Mouse (Mus musculus): ENCODE results near the gene Pnkd. TPM values are rescaled to one million over a fixed set of nuclear protein-coding genes. Genes with fewer than 3 reads are reported as not detected.

Gene Pnkd
- polyA plus RNA-seq, 1 experiment from 2014 or later, result 34.0 TPM

- no peak overlapping the region for H3K9ac ChIP-seq (ENCODE audit: low read depth, low read length)
- H3K9me3 ChIP-seq (replicated peaks; ENCODE audit: control insufficient read depth, low read length), result no peaks in the 10 kb centered on the region
- H3K27me3 ChIP-seq (ENCODE audit: control insufficient read depth, insufficient read depth, low read depth, low read length), result no peaks in the 10 kb centered on the region
- H3K4me1 ChIP-seq (ENCODE audit: control insufficient read depth, low read depth, low read length), result no peaks in the 10 kb centered on the region
- H3K4me3 ChIP-seq (ENCODE audit: low read depth, low read length), result no peak overlapping the region
- no peak overlapping the region for H3K27ac ChIP-seq (ENCODE audit: low read length)
- H3K36me3 ChIP-seq (ENCODE audit: control insufficient read depth, insufficient read depth), result peaks cover 20% of the 10 kb centered on the region
- ATAC-seq (ENCODE audit: low read depth), result no peak
- 64% methylated on average over 4 of the region's 4 CpGs for WGBS (ENCODE audit: insufficient replicate concordance)
- no peak overlapping the region for H3K4me2 ChIP-seq (ENCODE audit: low read depth, low read length)
Observed at GRCm38 (mm10) chr1:74271659-74272058, 13.1 kb upstream of the Pnkd start.

GRCm38 (mm10) chr1:74275015-74275414 lies 9.7 kb upstream of the Pnkd start:
- Histone ChIP-seq H3K4me2 (ENCODE audit: low read depth, low read length) (no peak overlapping the region), H3K4me1 (ENCODE audit: control insufficient read depth, low read depth, low read length) (no peaks in the 10 kb centered on the region), H3K36me3 (ENCODE audit: control insufficient read depth, insufficient read depth) (no peaks in the 10 kb centered on the region), H3K4me3 (ENCODE audit: low read depth, low read length) (no peak overlapping the region), H3K27ac (ENCODE audit: low read length) (no peak overlapping the region), H3K9me3 (replicated peaks; ENCODE audit: control insufficient read depth, low read length) (no peaks in the 10 kb centered on the region), H3K9ac (ENCODE audit: low read depth, low read length) (no peak overlapping the region), H3K27me3 (ENCODE audit: control insufficient read depth, insufficient read depth, low read depth, low read length) (no peaks in the 10 kb centered on the region)
- 0 out of 2 replicates have a peak, but pooled peaks have one; percentile 14 for ATAC-seq (ENCODE audit: low read depth)
- 11% methylated on average over 9 of the region's 9 CpGs for WGBS (ENCODE audit: insufficient replicate concordance)

DNA sequence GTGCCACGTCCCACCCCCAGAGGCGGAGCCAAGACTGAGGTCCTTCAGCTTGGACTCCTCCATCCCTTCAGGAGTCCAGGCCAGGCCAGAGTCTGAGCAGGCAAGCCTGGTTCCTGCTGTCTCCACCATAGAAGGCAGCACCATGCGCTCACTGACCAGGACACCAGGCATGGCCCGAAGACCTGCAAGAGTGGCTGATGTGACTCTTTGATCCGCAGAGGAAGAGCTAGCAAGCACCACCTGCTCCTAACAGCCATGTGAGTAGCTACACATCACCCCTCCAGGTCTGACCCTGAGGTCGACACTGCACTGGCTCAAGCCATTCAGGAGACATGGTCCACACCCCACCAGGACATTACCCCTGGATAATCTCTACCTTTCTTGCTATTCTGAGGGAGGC lies 7.7 kb upstream of the Pnkd start:
- 60% methylated on average over 6 of the region's 6 CpGs for WGBS (ENCODE audit: insufficient replicate concordance)
- H3K9me3 ChIP-seq (replicated peaks; ENCODE audit: control insufficient read depth, low read length), result no peaks in the 10 kb centered on the region
- no peaks in the 10 kb centered on the region for H3K27me3 ChIP-seq (ENCODE audit: control insufficient read depth, insufficient read depth, low read depth, low read length)
- no peaks in the 10 kb centered on the region; the same call in 1 of the 2 replicates for H3K36me3 ChIP-seq (ENCODE audit: control insufficient read depth, insufficient read depth)
- peaks cover 4% of the 10 kb centered on the region for H3K4me1 ChIP-seq (ENCODE audit: control insufficient read depth, low read depth, low read length)
- no peak for ATAC-seq (ENCODE audit: low read depth)
- H3K4me2 ChIP-seq (ENCODE audit: low read depth, low read length), result no peak overlapping the region
- no peak overlapping the region for H3K27ac ChIP-seq (ENCODE audit: low read length)
- H3K9ac ChIP-seq (ENCODE audit: low read depth, low read length), result no peak overlapping the region
- H3K4me3 ChIP-seq (ENCODE audit: low read depth, low read length), result no peak overlapping the region

GRCm38 (mm10) chr1:74277883-74278537 lies 6.7 kb upstream of the Pnkd start:
- no peak for ATAC-seq (ENCODE audit: low read depth)
- peaks cover 1% of the 10 kb centered on the region for H3K36me3 ChIP-seq (ENCODE audit: control insufficient read depth, insufficient read depth)
- no peak overlapping the region for H3K9ac ChIP-seq (ENCODE audit: low read depth, low read length)
- 41% methylated on average over 8 of the region's 8 CpGs for WGBS (ENCODE audit: insufficient replicate concordance)
- H3K4me3 ChIP-seq (ENCODE audit: low read depth, low read length), result no peak overlapping the region
- no peak overlapping the region for H3K4me2 ChIP-seq (ENCODE audit: low read depth, low read length)
- no peaks in the 10 kb centered on the region for H3K9me3 ChIP-seq (replicated peaks; ENCODE audit: control insufficient read depth, low read length)
- H3K27me3 ChIP-seq (ENCODE audit: control insufficient read depth, insufficient read depth, low read depth, low read length), result no peaks in the 10 kb centered on the region
- no peak overlapping the region for H3K27ac ChIP-seq (ENCODE audit: low read length)
- H3K4me1 ChIP-seq (ENCODE audit: control insufficient read depth, low read depth, low read length), result peaks cover 7% of the 10 kb centered on the region

DNA sequence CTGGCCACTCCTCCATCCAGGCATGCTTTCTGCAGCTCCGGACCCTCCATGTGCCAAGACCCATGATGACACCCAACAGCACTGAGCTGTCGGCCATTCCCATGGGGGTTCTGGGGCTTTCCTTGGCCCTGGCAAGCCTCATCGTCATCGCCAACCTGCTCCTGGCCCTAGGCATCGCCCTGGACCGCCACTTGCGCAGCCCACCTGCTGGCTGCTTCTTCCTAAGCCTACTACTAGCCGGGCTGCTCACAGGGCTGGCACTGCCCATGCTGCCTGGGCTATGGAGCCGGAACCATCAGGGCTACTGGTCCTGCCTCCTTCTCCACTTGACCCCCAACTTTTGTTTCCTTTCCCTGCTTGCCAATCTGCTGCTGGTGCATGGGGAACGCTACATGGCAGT lies 6.2 kb upstream of the Pnkd start, which contains the start of gene Gpbar1:
Gene Gpbar1 (plus strand): TSS at position 13 of the 400 bp plus-strand sequence.
- Histone ChIP-seq H3K4me1 (ENCODE audit: control insufficient read depth, low read depth, low read length) (peaks cover 8% of the 10 kb centered on the region), H3K9ac (ENCODE audit: low read depth, low read length) (no peak within 1 kb of the TSS), H3K4me2 (ENCODE audit: low read depth, low read length) (no peak within 1 kb of the TSS), H3K27ac (ENCODE audit: low read length) (no peak within 1 kb of the TSS), H3K27me3 (ENCODE audit: control insufficient read depth, insufficient read depth, low read depth, low read length) (no peaks in the 10 kb centered on the region), H3K36me3 (ENCODE audit: control insufficient read depth, insufficient read depth) (peaks cover 4% of the 10 kb centered on the region), H3K9me3 (replicated peaks; ENCODE audit: control insufficient read depth, low read length) (no peaks in the 10 kb centered on the region), H3K4me3 (ENCODE audit: low read depth, low read length) (no peak within 1 kb of the TSS)
- no peak for ATAC-seq (ENCODE audit: low read depth)
- 81% methylated on average over 10 of the region's 10 CpGs for WGBS (ENCODE audit: insufficient replicate concordance)

- no peak overlapping the region for H3K9ac ChIP-seq (ENCODE audit: low read depth, low read length)
- no peak overlapping the region for H3K4me3 ChIP-seq (ENCODE audit: low read depth, low read length)
- no peaks in the 10 kb centered on the region for H3K27me3 ChIP-seq (ENCODE audit: control insufficient read depth, insufficient read depth, low read depth, low read length)
- no peak overlapping the region for H3K27ac ChIP-seq (ENCODE audit: low read length)
- H3K36me3 ChIP-seq (ENCODE audit: control insufficient read depth, insufficient read depth), result peaks cover 4% of the 10 kb centered on the region
- no peaks in the 10 kb centered on the region for H3K9me3 ChIP-seq (replicated peaks; ENCODE audit: control insufficient read depth, low read length)
- no peak for ATAC-seq (ENCODE audit: low read depth)
- H3K4me2 ChIP-seq (ENCODE audit: low read depth, low read length), result no peak overlapping the region
- peaks cover 13% of the 10 kb centered on the region for H3K4me1 ChIP-seq (ENCODE audit: control insufficient read depth, low read depth, low read length)
- WGBS (ENCODE audit: insufficient replicate concordance), result 77% methylated on average over 11 of the region's 11 CpGs
Observed at GRCm38 (mm10) chr1:74278988-74279387, 5.7 kb upstream of the Pnkd start.

DNA sequence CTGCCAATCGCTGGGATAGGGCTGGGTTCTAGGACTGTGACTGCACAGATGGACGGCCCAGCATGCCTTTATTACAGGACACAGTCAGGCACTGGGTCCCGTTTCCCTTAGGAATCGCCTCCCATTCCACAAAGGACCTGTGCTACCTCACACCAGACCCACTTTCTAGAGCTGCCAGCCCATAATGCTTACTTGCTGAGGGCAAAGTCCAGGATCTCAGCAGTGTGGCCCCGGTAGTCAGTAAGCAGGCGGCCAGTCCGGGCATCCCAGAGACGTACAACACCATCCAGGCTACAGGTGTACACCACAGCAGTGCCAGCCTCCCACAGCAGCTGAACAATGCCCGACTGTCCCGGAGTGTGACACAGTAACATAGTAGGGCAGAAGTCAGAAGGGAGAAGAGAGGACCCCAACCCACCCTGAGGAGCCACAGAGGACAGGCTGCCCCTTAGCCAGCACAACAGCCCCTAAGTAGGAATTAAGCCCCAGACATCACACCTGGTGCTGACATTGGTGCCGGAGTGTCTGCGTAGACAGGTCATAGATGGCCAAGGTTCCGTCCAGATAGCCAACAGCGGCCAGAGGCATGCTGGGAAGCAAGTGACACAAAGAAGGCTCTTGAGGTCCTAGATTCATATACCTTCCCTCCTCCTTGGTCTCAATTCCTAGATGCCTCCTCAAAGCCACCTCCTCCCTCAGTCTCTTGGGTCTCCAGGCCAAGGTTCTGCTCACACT lies 4.0 kb upstream of the Pnkd start:
- H3K27ac ChIP-seq (ENCODE audit: low read length), result no peak overlapping the region
- ATAC-seq (ENCODE audit: low read depth), result no peak
- no peak overlapping the region for H3K9ac ChIP-seq (ENCODE audit: low read depth, low read length)
- no peaks in the 10 kb centered on the region for H3K9me3 ChIP-seq (replicated peaks; ENCODE audit: control insufficient read depth, low read length)
- peaks cover 4% of the 10 kb centered on the region for H3K36me3 ChIP-seq (ENCODE audit: control insufficient read depth, insufficient read depth)
- WGBS (ENCODE audit: insufficient replicate concordance), result 77% methylated on average over 14 of the region's 14 CpGs
- H3K4me2 ChIP-seq (ENCODE audit: low read depth, low read length), result no peak overlapping the region
- H3K4me3 ChIP-seq (ENCODE audit: low read depth, low read length), result no peak overlapping the region
- no peaks in the 10 kb centered on the region for H3K27me3 ChIP-seq (ENCODE audit: control insufficient read depth, insufficient read depth, low read depth, low read length)
- peaks cover 17% of the 10 kb centered on the region for H3K4me1 ChIP-seq (ENCODE audit: control insufficient read depth, low read depth, low read length)

DNA sequence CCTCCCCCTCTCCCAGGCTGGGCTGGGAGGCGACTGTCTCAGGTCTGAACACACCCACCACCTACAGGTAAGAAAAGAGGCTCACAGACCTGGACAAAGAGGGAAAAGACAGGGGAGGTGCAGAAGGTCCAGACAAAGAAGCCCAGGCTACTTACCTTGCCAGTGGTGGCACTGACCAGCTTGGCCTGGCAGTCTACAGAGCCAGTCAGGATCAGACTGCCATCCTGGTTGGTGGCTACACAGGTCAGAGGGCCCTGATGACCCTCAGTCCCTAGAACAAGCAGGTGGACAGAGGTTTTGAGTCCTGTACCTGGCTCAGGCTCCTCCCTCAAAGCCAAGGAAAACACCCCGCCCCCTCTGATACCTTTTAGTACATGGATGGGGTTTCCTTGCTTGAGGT lies 3.4 kb upstream of the Pnkd start:
- ATAC-seq (ENCODE audit: low read depth), result no peak
- H3K4me3 ChIP-seq (ENCODE audit: low read depth, low read length), result no peak overlapping the region
- 72% methylated on average over 2 of the region's 2 CpGs for WGBS (ENCODE audit: insufficient replicate concordance)

DNA sequence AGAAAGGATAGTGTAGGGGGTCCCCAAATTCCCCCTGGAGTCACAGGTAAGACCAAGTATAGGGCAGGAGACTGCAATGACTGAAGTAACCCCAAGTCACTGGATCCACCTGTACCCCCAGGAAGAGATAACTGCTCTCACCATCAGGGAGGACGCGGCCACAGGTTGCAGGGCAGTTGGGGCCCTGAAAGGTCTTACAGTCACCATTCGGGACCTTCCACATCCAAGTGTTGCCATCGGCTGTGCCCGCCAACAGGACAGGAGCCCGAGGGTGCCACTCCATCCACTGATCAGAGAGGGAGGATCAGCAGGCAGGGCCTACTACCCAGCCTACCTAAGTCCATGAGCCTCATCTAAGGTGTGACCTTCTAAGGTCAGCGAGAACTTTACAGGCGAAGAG lies 2.8 kb upstream of the Pnkd start:
- no peak overlapping the region for H3K27ac ChIP-seq (ENCODE audit: low read length)
- H3K9ac ChIP-seq (ENCODE audit: low read depth, low read length), result no peak overlapping the region
- H3K36me3 ChIP-seq (ENCODE audit: control insufficient read depth, insufficient read depth), result peaks cover 4% of the 10 kb centered on the region
- H3K4me1 ChIP-seq (ENCODE audit: control insufficient read depth, low read depth, low read length), result peaks cover 20% of the 10 kb centered on the region
- H3K9me3 ChIP-seq (replicated peaks; ENCODE audit: control insufficient read depth, low read length), result no peaks in the 10 kb centered on the region
- H3K4me3 ChIP-seq (ENCODE audit: low read depth, low read length), result no peak overlapping the region
- H3K4me2 ChIP-seq (ENCODE audit: low read depth, low read length), result no peak overlapping the region
- 82% methylated on average over 8 of the region's 8 CpGs for WGBS (ENCODE audit: insufficient replicate concordance)
- H3K27me3 ChIP-seq (ENCODE audit: control insufficient read depth, insufficient read depth, low read depth, low read length), result no peaks in the 10 kb centered on the region
- ATAC-seq (ENCODE audit: low read depth), result no peak

More for the DNA sequence above, 3.4 kb upstream of the Pnkd start:
- Histone ChIP-seq H3K9me3 (replicated peaks; ENCODE audit: control insufficient read depth, low read length) (no peaks in the 10 kb centered on the region), H3K4me1 (ENCODE audit: control insufficient read depth, low read depth, low read length) (peaks cover 20% of the 10 kb centered on the region), H3K4me2 (ENCODE audit: low read depth, low read length) (no peak overlapping the region), H3K9ac (ENCODE audit: low read depth, low read length) (no peak overlapping the region), H3K27me3 (ENCODE audit: control insufficient read depth, insufficient read depth, low read depth, low read length) (no peaks in the 10 kb centered on the region), H3K27ac (ENCODE audit: low read length) (no peak overlapping the region), H3K36me3 (ENCODE audit: control insufficient read depth, insufficient read depth) (peaks cover 4% of the 10 kb centered on the region)

Data from liver, embryonic 16.5 days (tissue).